Mouse (Mus musculus) lung, postnatal 0 days (tissue): Measurements from ENCODE around the gene Reep3.

ENCODE experiments used
- CTCF ChIP-seq: IDR thresholded peaks from 2 replicates; pipeline ENCODE4 v1.5.1; 2016; ENCODE audit warnings: antibody characterized with exemption, mild to moderate bottlenecking
- EP300 ChIP-seq: IDR thresholded peaks from 2 replicates; pipeline ENCODE4 v1.6.1; 2016; ENCODE audit warnings: antibody characterized with exemption, mild to moderate bottlenecking, control low read depth

GRCm38 (mm10) chr10:67045192-67045899, 51.4 kb downstream of the Reep3 start:
- TF ChIP-seq CTCF (no peak), EP300 (no peak)
